Mouse (Mus musculus): ENCODE measurements around the gene Ankef1. TPM values are rescaled to one million over a fixed set of nuclear protein-coding genes. Genes with fewer than 3 reads are reported as not detected.

Gene Ankef1
- total and polyA plus RNA-seq, 3 experiments, result 0.11 TPM; not detected in 2

- Histone ChIP-seq H3K27me3 (ENCODE audit: insufficient read depth, low read length) (no peaks in the 10 kb centered on the region), H3K4me3 (ENCODE audit: low read depth, low read length) (no peak overlapping the region), H3K36me3 (replicated peaks) (no peaks in the 10 kb centered on the region), H3K4me1 (ENCODE audit: insufficient read depth, low read depth, low read length) (no peaks in the 10 kb centered on the region), H3K9me3 (replicated peaks) (peaks cover 16% of the 10 kb centered on the region)
- ATAC-seq (ENCODE audit: extremely low read depth, insufficient number of reproducible peaks, low FRiP score, poor library complexity, severe bottlenecking) (no peak), DNase-seq (ENCODE audit: low spot score) (no peak)
- TF ChIP-seq POLR2AphosphoS5 (IDR thresholded peaks at IDR 0.05; ENCODE audit: insufficient replicate concordance, low read depth, low read length) (no peak), GATA2 (IDR thresholded peaks at IDR 0.05; ENCODE audit: borderline replicate concordance, low read depth, low read length) (no peak), TAL1 (conservative IDR thresholded peaks at IDR 0.05; ENCODE audit: low read depth, low read length) (no peak), GATA1 (IDR thresholded peaks at IDR 0.05; ENCODE audit: borderline replicate concordance, low read length) (no peak), CTCF (IDR thresholded peaks at IDR 0.05; ENCODE audit: low read depth, low read length) (no peak)
Observed at GRCm38 (mm10) chr2:136562336-136562735, 60.6 kb downstream of the Ankef1 start.

GRCm38 (mm10) chr2:136570856-136571255 lies 69.1 kb downstream of the Ankef1 start:
- no peaks in the 10 kb centered on the region for H3K27me3 ChIP-seq (ENCODE audit: insufficient read depth, low read length)
- no peak overlapping the region for H3K4me3 ChIP-seq (ENCODE audit: low read depth, low read length)
- DNase-seq (ENCODE audit: low spot score) (no peak), ATAC-seq (ENCODE audit: extremely low read depth, insufficient number of reproducible peaks, low FRiP score, poor library complexity, severe bottlenecking) (no peak)
- TF ChIP-seq GATA1 (IDR thresholded peaks at IDR 0.05; ENCODE audit: borderline replicate concordance, low read length) (no peak), POLR2AphosphoS5 (IDR thresholded peaks at IDR 0.05; ENCODE audit: insufficient replicate concordance, low read depth, low read length) (no peak), CTCF (IDR thresholded peaks at IDR 0.05; ENCODE audit: low read depth, low read length) (no peak), TAL1 (conservative IDR thresholded peaks at IDR 0.05; ENCODE audit: low read depth, low read length) (no peak), GATA2 (IDR thresholded peaks at IDR 0.05; ENCODE audit: borderline replicate concordance, low read depth, low read length) (no peak)
- H3K4me1 ChIP-seq (ENCODE audit: insufficient read depth, low read depth, low read length), result no peaks in the 10 kb centered on the region
- peaks cover 2% of the 10 kb centered on the region; the same call in 1 of the 2 replicates for H3K9me3 ChIP-seq (replicated peaks)
- H3K36me3 ChIP-seq (replicated peaks), result no peaks in the 10 kb centered on the region

- H3K4me3 ChIP-seq (ENCODE audit: low read depth, low read length), result no peak overlapping the region
- no peak for TF ChIP-seq GATA1 (IDR thresholded peaks at IDR 0.05; ENCODE audit: borderline replicate concordance, low read length)
- no peak for TF ChIP-seq TAL1 (conservative IDR thresholded peaks at IDR 0.05; ENCODE audit: low read depth, low read length)
- no peak for TF ChIP-seq POLR2AphosphoS5 (IDR thresholded peaks at IDR 0.05; ENCODE audit: insufficient replicate concordance, low read depth, low read length)
- no peak for TF ChIP-seq CTCF (IDR thresholded peaks at IDR 0.05; ENCODE audit: low read depth, low read length)
- no peak for TF ChIP-seq GATA2 (IDR thresholded peaks at IDR 0.05; ENCODE audit: borderline replicate concordance, low read depth, low read length)
- ATAC-seq (ENCODE audit: extremely low read depth, insufficient number of reproducible peaks, low FRiP score, poor library complexity, severe bottlenecking) (no peak), DNase-seq (ENCODE audit: low spot score) (no peak)
- no peaks in the 10 kb centered on the region for H3K36me3 ChIP-seq (replicated peaks)
- H3K9me3 ChIP-seq (replicated peaks), result peaks cover 15% of the 10 kb centered on the region
- no peaks in the 10 kb centered on the region for H3K27me3 ChIP-seq (ENCODE audit: insufficient read depth, low read length)
- no peaks in the 10 kb centered on the region for H3K4me1 ChIP-seq (ENCODE audit: insufficient read depth, low read depth, low read length)
Observed at GRCm38 (mm10) chr2:136582762-136583161, 81.1 kb downstream of the Ankef1 start.

GRCm38 (mm10) chr2:136588811-136589210 lies 87.1 kb downstream of the Ankef1 start:
- TF ChIP-seq GATA2 (IDR thresholded peaks at IDR 0.05; ENCODE audit: borderline replicate concordance, low read depth, low read length) (no peak), GATA1 (IDR thresholded peaks at IDR 0.05; ENCODE audit: borderline replicate concordance, low read length) (no peak)
- no peak for ATAC-seq (ENCODE audit: extremely low read depth, insufficient number of reproducible peaks, low FRiP score, poor library complexity, severe bottlenecking)

GRCm38 (mm10) chr2:136596451-136596850 lies 94.7 kb downstream of the Ankef1 start:
- no peaks in the 10 kb centered on the region for H3K4me1 ChIP-seq (ENCODE audit: insufficient read depth, low read depth, low read length)
- peaks cover 22% of the 10 kb centered on the region for H3K9me3 ChIP-seq (replicated peaks)
- DNase-seq (ENCODE audit: low spot score), result no peak
- H3K4me3 ChIP-seq (ENCODE audit: low read depth, low read length), result no peak overlapping the region
- no peaks in the 10 kb centered on the region for H3K36me3 ChIP-seq (replicated peaks)
- TF ChIP-seq CTCF (IDR thresholded peaks at IDR 0.05; ENCODE audit: low read depth, low read length) (no peak), POLR2AphosphoS5 (IDR thresholded peaks at IDR 0.05; ENCODE audit: insufficient replicate concordance, low read depth, low read length) (no peak), GATA2 (IDR thresholded peaks at IDR 0.05; ENCODE audit: borderline replicate concordance, low read depth, low read length) (no peak), GATA1 (IDR thresholded peaks at IDR 0.05; ENCODE audit: borderline replicate concordance, low read length) (no peak), TAL1 (conservative IDR thresholded peaks at IDR 0.05; ENCODE audit: low read depth, low read length) (no peak)
- H3K27me3 ChIP-seq (ENCODE audit: insufficient read depth, low read length), result no peaks in the 10 kb centered on the region
- ATAC-seq (ENCODE audit: extremely low read depth, insufficient number of reproducible peaks, low FRiP score, poor library complexity, severe bottlenecking), result no peak

More at GRCm38 (mm10) chr2:136588811-136589210, 87.1 kb downstream of the Ankef1 start:
- H3K9me3 ChIP-seq (replicated peaks), result peaks cover 3% of the 10 kb centered on the region; the same call in 1 of the 2 replicates
- H3K27me3 ChIP-seq (ENCODE audit: insufficient read depth, low read length), result no peaks in the 10 kb centered on the region
- DNase-seq (ENCODE audit: low spot score), result no peak
- no peak overlapping the region for H3K4me3 ChIP-seq (ENCODE audit: low read depth, low read length)
- no peaks in the 10 kb centered on the region for H3K36me3 ChIP-seq (replicated peaks)
- H3K4me1 ChIP-seq (ENCODE audit: insufficient read depth, low read depth, low read length), result no peaks in the 10 kb centered on the region

- no peak for DNase-seq (ENCODE audit: low spot score)
- H3K27me3 ChIP-seq (ENCODE audit: insufficient read depth, low read length), result no peaks in the 10 kb centered on the region
- ATAC-seq (ENCODE audit: extremely low read depth, insufficient number of reproducible peaks, low FRiP score, poor library complexity, severe bottlenecking), result no peak
Observed at GRCm38 (mm10) chr2:136598743-136599142, 97.0 kb downstream of the Ankef1 start.

More at GRCm38 (mm10) chr2:136598743-136599142, 97.0 kb downstream of the Ankef1 start:
- H3K36me3 ChIP-seq (replicated peaks), result no peaks in the 10 kb centered on the region
- no peaks in the 10 kb centered on the region for H3K4me1 ChIP-seq (ENCODE audit: insufficient read depth, low read depth, low read length)
- no peak overlapping the region for H3K4me3 ChIP-seq (ENCODE audit: low read depth, low read length)
- H3K9me3 ChIP-seq (replicated peaks), result peaks cover 21% of the 10 kb centered on the region
- TF ChIP-seq GATA1 (IDR thresholded peaks at IDR 0.05; ENCODE audit: borderline replicate concordance, low read length) (no peak), POLR2AphosphoS5 (IDR thresholded peaks at IDR 0.05; ENCODE audit: insufficient replicate concordance, low read depth, low read length) (no peak), CTCF (IDR thresholded peaks at IDR 0.05; ENCODE audit: low read depth, low read length) (no peak), GATA2 (IDR thresholded peaks at IDR 0.05; ENCODE audit: borderline replicate concordance, low read depth, low read length) (no peak), TAL1 (conservative IDR thresholded peaks at IDR 0.05; ENCODE audit: low read depth, low read length) (no peak)
